Mouse (Mus musculus) liver, adult 2 months (tissue): Measurements from ENCODE around the gene B4galt5.

Source experiments
- CTCF ChIP-seq: fragments of 200-500 bp; IDR thresholded peaks from 2 replicates; pipeline ENCODE4 v1.5.1; 2011; ENCODE audit warnings: low read depth, low read length, control low read depth
- POLR2A ChIP-seq: fragments of 200-500 bp; IDR thresholded peaks from 2 replicates; pipeline ENCODE4 v1.6.1; 2011; ENCODE audit warnings: low read length, control low read depth; ENCODE audit not compliant: insufficient read depth; ENCODE audit errors: extremely low read depth

- TF ChIP-seq POLR2A (no peak), CTCF (no peak)
Measured at GRCm38 (mm10) chr2:167382389-167382788, 33.4 kb upstream of the B4galt5 start.
